Mouse (Mus musculus) ES-Bruce4 (cell line): ENCODE results near the gene Ppp6r2. TPM values are rescaled to one million over a fixed set of nuclear protein-coding genes. Genes with fewer than 3 reads are reported as not detected.

ENCODE experiments used
- H3K27ac ChIP-seq: 2 replicates; pipeline ENCODE4 v1.5.1; 2012; ENCODE audit warnings: low read length, inconsistent platforms; ENCODE audit not compliant: insufficient read depth
- H3K27me3 ChIP-seq: 2 replicates; pipeline ENCODE4 v1.6.1; 2012; ENCODE audit warnings: mild to moderate bottlenecking, low read length, inconsistent platforms; ENCODE audit not compliant: control insufficient read depth, poor library complexity, insufficient read depth, severe bottlenecking
- H3K36me3 ChIP-seq: 2 replicates; pipeline ENCODE4 v1.6.1; 2012; ENCODE audit warnings: inconsistent platforms, mild to moderate bottlenecking, low read length, moderate library complexity; ENCODE audit not compliant: control insufficient read depth, poor library complexity, insufficient read depth, severe bottlenecking
- H3K4me1 ChIP-seq: one replicate; pipeline ENCODE4 v1.8.1; 2011; ENCODE audit warnings: low read length; ENCODE audit not compliant: control insufficient read depth, insufficient read depth
- H3K4me3 ChIP-seq: 2 replicates; pipeline ENCODE4 v1.5.1; 2011; ENCODE audit warnings: low read depth, mild to moderate bottlenecking, low read length
- H3K9ac ChIP-seq: 2 replicates; pipeline ENCODE4 v1.6.1; 2012; ENCODE audit warnings: low read depth, mild to moderate bottlenecking, inconsistent platforms; ENCODE audit not compliant: poor library complexity, severe bottlenecking
- H3K9me3 ChIP-seq: replicated peaks from 2 replicates; pipeline ENCODE4 v1.6.1; 2012; ENCODE audit warnings: mild to moderate bottlenecking, low read length, inconsistent platforms; ENCODE audit not compliant: control insufficient read depth, poor library complexity, insufficient read depth, severe bottlenecking
- CTCF ChIP-seq: IDR thresholded peaks from one replicate; pipeline ENCODE4 v1.8.1; 2011; ENCODE audit warnings: low read depth, low read length
- EP300 ChIP-seq: IDR thresholded peaks from 2 replicates; pipeline ENCODE4 v1.6.1; 2011; ENCODE audit warnings: low read depth, low read length; ENCODE audit not compliant: insufficient read depth
- POLR2A ChIP-seq: IDR thresholded peaks from one replicate; pipeline ENCODE4 v1.8.1; 2011; ENCODE audit warnings: low read length; ENCODE audit not compliant: insufficient read depth
- polyA plus RNA-seq: library from polyadenylated mRNA; stranded (reverse); fragments of >200 nt; gene quantifications from 2 replicates; pipeline ENCODE4 v1.2.4, GENCODE M21; 2011; ENCODE audit warnings: low read depth; ENCODE audit not compliant: missing spikeins, insufficient read depth, insufficient read length

The Ppp6r2 gene
- polyA plus RNA-seq, 1 experiment, result 14.3 TPM

GRCm38 (mm10) chr15:89284094-89284493 is 72.7 kb downstream of the Ppp6r2 start:
- Histone ChIP-seq H3K4me3 (no peak overlapping the region), H3K27ac (no peak overlapping the region), H3K4me1 (peaks cover 4% of the 10 kb centered on the region), H3K36me3 (peaks cover 9% of the 10 kb centered on the region), H3K9me3 (no peaks in the 10 kb centered on the region), H3K27me3 (no peaks in the 10 kb centered on the region), H3K9ac (no peak overlapping the region)
- TF ChIP-seq CTCF (no peak), POLR2A (no peak), EP300 (no peak)

GRCm38 (mm10) chr15:89285004-89285403 is 73.7 kb downstream of the Ppp6r2 start:
- H3K27ac ChIP-seq, result no peak overlapping the region
- H3K4me1 ChIP-seq, result peaks cover 4% of the 10 kb centered on the region
- peaks cover 15% of the 10 kb centered on the region for H3K36me3 ChIP-seq
- no peak overlapping the region for H3K4me3 ChIP-seq
- TF ChIP-seq POLR2A (no peak), CTCF (no peak), EP300 (no peak)
- H3K9me3 ChIP-seq, result no peaks in the 10 kb centered on the region
- no peak overlapping the region for H3K9ac ChIP-seq
- H3K27me3 ChIP-seq, result no peaks in the 10 kb centered on the region

GRCm38 (mm10) chr15:89285478-89285877 is 74.1 kb downstream of the Ppp6r2 start:
- Histone ChIP-seq H3K36me3 (peaks cover 15% of the 10 kb centered on the region), H3K4me1 (peaks cover 4% of the 10 kb centered on the region), H3K4me3 (no peak overlapping the region), H3K9me3 (no peaks in the 10 kb centered on the region), H3K27me3 (no peaks in the 10 kb centered on the region), H3K9ac (no peak overlapping the region), H3K27ac (no peak overlapping the region)
- TF ChIP-seq POLR2A, result no peak
- no peak for TF ChIP-seq CTCF
- no peak for TF ChIP-seq EP300

GRCm38 (mm10) chr15:89286114-89286513 is 74.8 kb downstream of the Ppp6r2 start:
- Histone ChIP-seq H3K9ac (no peak overlapping the region), H3K4me1 (peaks cover 4% of the 10 kb centered on the region), H3K27me3 (no peaks in the 10 kb centered on the region), H3K36me3 (peaks cover 15% of the 10 kb centered on the region), H3K4me3 (no peak overlapping the region), H3K27ac (no peak overlapping the region), H3K9me3 (no peaks in the 10 kb centered on the region)
- no peak for TF ChIP-seq POLR2A
- TF ChIP-seq EP300, result no peak
- TF ChIP-seq CTCF, result no peak

GRCm38 (mm10) chr15:89286582-89286981 is 75.2 kb downstream of the Ppp6r2 start:
- Histone ChIP-seq H3K4me3 (no peak overlapping the region), H3K4me1 (peaks cover 4% of the 10 kb centered on the region), H3K9ac (no peak overlapping the region), H3K9me3 (no peaks in the 10 kb centered on the region), H3K36me3 (peaks cover 15% of the 10 kb centered on the region), H3K27ac (no peak overlapping the region), H3K27me3 (no peaks in the 10 kb centered on the region)
- TF ChIP-seq POLR2A (no peak), CTCF (no peak), EP300 (no peak)

- no peak overlapping the region for H3K4me3 ChIP-seq
- H3K9me3 ChIP-seq, result no peaks in the 10 kb centered on the region
- no peak overlapping the region for H3K9ac ChIP-seq
- H3K27ac ChIP-seq, result no peak overlapping the region
- no peaks in the 10 kb centered on the region for H3K4me1 ChIP-seq
- H3K27me3 ChIP-seq, result no peaks in the 10 kb centered on the region
- H3K36me3 ChIP-seq, result peaks cover 19% of the 10 kb centered on the region
- TF ChIP-seq EP300, result no peak
- TF ChIP-seq CTCF, result no peak
- TF ChIP-seq POLR2A, result no peak
These were observed 76.9 kb downstream of the Ppp6r2 start for GRCm38 (mm10) chr15:89288227-89288767.
